Mouse (Mus musculus) testis, adult 2 months (tissue): Measurements from ENCODE around the gene Dgkq. TPM values are rescaled to one million over a fixed set of nuclear protein-coding genes. Genes with fewer than 3 reads are reported as not detected.

Experiments
- H3K27ac ChIP-seq: fragments of 200-500 bp; 2 replicates; pipeline ENCODE4 v1.5.1; 2012; ENCODE audit warnings: low read depth, low read length; ENCODE audit not compliant: control insufficient read depth, insufficient read depth
- H3K27me3 ChIP-seq: fragments of 200-500 bp; 2 replicates; pipeline ENCODE4 v1.6.1; 2012; ENCODE audit warnings: mild to moderate bottlenecking, low read length, moderate library complexity; ENCODE audit not compliant: control insufficient read depth, insufficient read depth
- H3K36me3 ChIP-seq: fragments of 200-500 bp; 2 replicates; pipeline ENCODE4 v1.6.1; 2012; ENCODE audit warnings: mild to moderate bottlenecking, low read length; ENCODE audit not compliant: control insufficient read depth, insufficient read depth
- H3K4me1 ChIP-seq: fragments of 200-500 bp; 2 replicates; pipeline ENCODE4 v1.6.1; 2012; ENCODE audit warnings: low read length; ENCODE audit not compliant: control insufficient read depth, insufficient read depth
- H3K4me3 ChIP-seq: fragments of 200-500 bp; 2 replicates; pipeline ENCODE4 v1.5.1; 2012; ENCODE audit warnings: low read depth, mild to moderate bottlenecking, low read length, moderate library complexity, mixed read lengths; ENCODE audit not compliant: control insufficient read depth
- CTCF ChIP-seq: fragments of 200-500 bp; IDR thresholded peaks from 2 replicates; pipeline ENCODE4 v1.5.1; 2012; ENCODE audit warnings: low read depth, mild to moderate bottlenecking, inconsistent platforms, low read length, moderate library complexity; ENCODE audit not compliant: control insufficient read depth, insufficient read depth, insufficient replicate concordance
- POLR2A ChIP-seq: fragments of 200-500 bp; IDR thresholded peaks from 2 replicates; pipeline ENCODE4 v1.6.1; 2012; ENCODE audit warnings: low read depth, mild to moderate bottlenecking, inconsistent platforms, low read length, moderate library complexity; ENCODE audit not compliant: control insufficient read depth
- polyA plus RNA-seq: library from polyadenylated mRNA; depleted of rRNA; stranded (reverse); fragments of >200 nt; gene quantifications from 2 replicates; pipeline ENCODE4 v1.2.3, GENCODE M21; 2012

The Dgkq gene
- polyA plus RNA-seq, 1 experiment = 4.7 TPM

GRCm38 (mm10) chr5:108654444-108654990 is 15.0 kb downstream of the Dgkq start:
- H3K36me3 ChIP-seq = no peaks in the 10 kb centered on the region
- H3K27ac ChIP-seq = no peak overlapping the region
- no peaks in the 10 kb centered on the region for H3K4me1 ChIP-seq
- no peak overlapping the region for H3K4me3 ChIP-seq
- TF ChIP-seq POLR2A (no peak), CTCF (no peak)
- H3K27me3 ChIP-seq = no peaks in the 10 kb centered on the region

GRCm38 (mm10) chr5:108653341-108653740 is 16.1 kb downstream of the Dgkq start:
- no peaks in the 10 kb centered on the region for H3K27me3 ChIP-seq
- H3K27ac ChIP-seq = no peak overlapping the region
- no peak overlapping the region for H3K4me3 ChIP-seq
- H3K36me3 ChIP-seq = no peaks in the 10 kb centered on the region; the same call in 1 of the 2 replicates
- TF ChIP-seq POLR2A (no peak), CTCF (no peak)
- no peaks in the 10 kb centered on the region for H3K4me1 ChIP-seq

- no peaks in the 10 kb centered on the region; the same call in 1 of the 2 replicates for H3K36me3 ChIP-seq
These were observed 17.6 kb downstream of the Dgkq start for GRCm38 (mm10) chr5:108651823-108652222.

GRCm38 (mm10) chr5:108651136-108651720 is 18.2 kb downstream of the Dgkq start:
- TF ChIP-seq POLR2A (no peak), CTCF (no peak)
- H3K27me3 ChIP-seq = no peaks in the 10 kb centered on the region
- H3K27ac ChIP-seq = no peak overlapping the region
- H3K4me1 ChIP-seq = no peaks in the 10 kb centered on the region
- H3K4me3 ChIP-seq = no peak overlapping the region
- no peaks in the 10 kb centered on the region; the same call in 1 of the 2 replicates for H3K36me3 ChIP-seq

More at GRCm38 (mm10) chr5:108651823-108652222, 17.6 kb downstream of the Dgkq start:
- Histone ChIP-seq H3K27me3 (no peaks in the 10 kb centered on the region), H3K4me3 (no peak overlapping the region), H3K27ac (no peak overlapping the region), H3K4me1 (no peaks in the 10 kb centered on the region)
- TF ChIP-seq POLR2A = no peak
- no peak for TF ChIP-seq CTCF

GRCm38 (mm10) chr5:108650341-108650740 is 19.1 kb downstream of the Dgkq start:
- Histone ChIP-seq H3K36me3 (no peaks in the 10 kb centered on the region; the same call in 1 of the 2 replicates), H3K27ac (no peak overlapping the region), H3K4me3 (no peak overlapping the region), H3K4me1 (no peaks in the 10 kb centered on the region), H3K27me3 (no peaks in the 10 kb centered on the region)
- TF ChIP-seq CTCF (no peak), POLR2A (no peak)

GRCm38 (mm10) chr5:108648937-108649576 is 20.4 kb downstream of the Dgkq start:
- no peak overlapping the region for H3K27ac ChIP-seq
- no peaks in the 10 kb centered on the region for H3K27me3 ChIP-seq
- no peaks in the 10 kb centered on the region for H3K4me1 ChIP-seq
- no peak overlapping the region for H3K4me3 ChIP-seq
- no peak for TF ChIP-seq POLR2A
- TF ChIP-seq CTCF = no peak
- H3K36me3 ChIP-seq = no peaks in the 10 kb centered on the region; the same call in 1 of the 2 replicates

- Histone ChIP-seq H3K27me3 (no peaks in the 10 kb centered on the region), H3K27ac (no peak overlapping the region), H3K4me1 (no peaks in the 10 kb centered on the region), H3K36me3 (no peaks in the 10 kb centered on the region; the same call in 1 of the 2 replicates), H3K4me3 (no peak overlapping the region)
- no peak for TF ChIP-seq CTCF
- TF ChIP-seq POLR2A = no peak
These were observed 21.5 kb downstream of the Dgkq start for GRCm38 (mm10) chr5:108647820-108648465.
